In genomic region chr19:36828322-36828721, GRCm38 (mm10) we compare ENCODE assay signal across 13 mouse cellular contexts. TPM values are rescaled to one million over a fixed set of nuclear protein-coding genes. Genes with fewer than 3 reads are reported as not detected.
DNase-seq lines count a peak whose midpoint lies in the region; ATAC-seq and TF ChIP-seq lines count a peak whose summit lies in the region.
"Had no signal": no experiment of that assay in that cellular context is flagged by ENCODE, and none has a peak within 500 bp of the region (broad histone marks: within the 10 kb centered on the region; RNA-seq: fewer than 3 reads in every experiment).

No protein-coding gene starts in this region.

- no peak for TF ChIP-seq POLR2A in kidney, adult 2 months (IDR thresholded peaks at IDR 0.05; ENCODE audit: low read depth, low read length)

- H3K4me3 ChIP-seq in lung, embryonic 14.5 days (ENCODE audit: low read depth, low read length) = no peak overlapping the region
- no peak overlapping the region for H3K4me3 ChIP-seq in kidney, adult 2 months (ENCODE audit: insufficient read depth, low read depth, low read length)
- H3K4me3 ChIP-seq in stomach, postnatal 0 days (ENCODE audit: low read depth, low read length) = no peak overlapping the region
- H3K4me3 ChIP-seq: embryonic facial prominence, embryonic 12.5 days; liver, embryonic 15.5 days; neural tube, embryonic 12.5 days had no signal

- no peak overlapping the region for H3K9ac ChIP-seq in lung, embryonic 14.5 days
- H3K9ac ChIP-seq in stomach, postnatal 0 days (ENCODE audit: low read length) = no peak overlapping the region
- H3K9ac ChIP-seq: embryonic facial prominence, embryonic 12.5 days; liver, embryonic 15.5 days; neural tube, embryonic 12.5 days had no signal

- no peak for ATAC-seq in lung, embryonic 14.5 days (ENCODE audit: insufficient read depth)
- ATAC-seq in stomach, postnatal 0 days (ENCODE audit: low FRiP score, low TSS enrichment) = peak; percentile 35; the same call in 1 of the 2 replicates
- no peak for ATAC-seq in frontal cortex, adult (ENCODE audit: low TSS enrichment)
- ATAC-seq: forebrain, embryonic 14.5 days had no signal

- DNase-seq in heart, adult 11 months = peak; percentile 75
- DNase-seq in heart, postnatal 36 days = no peak
- DNase-seq in lung, embryonic 14.5 days = no peak
- DNase-seq in lung, postnatal 14 days = no peak
- DNase-seq in kidney, adult 2 months = peak; percentile 89
- no peak for DNase-seq in stomach, postnatal 0 days (ENCODE audit: low spot score)
- no peak for DNase-seq in embryo, embryonic 11 days
- DNase-seq: gastrocnemius, postnatal 10 days had no signal

- H3K36me3 ChIP-seq in lung, embryonic 14.5 days (ENCODE audit: insufficient read depth) = no peaks in the 10 kb centered on the region
- H3K36me3 ChIP-seq in kidney, adult 2 months (ENCODE audit: control insufficient read depth, insufficient read depth, low read length) = no peaks in the 10 kb centered on the region
- no peaks in the 10 kb centered on the region for H3K36me3 ChIP-seq in stomach, postnatal 0 days (ENCODE audit: control insufficient read depth, insufficient read depth, low read length)
- H3K36me3 ChIP-seq: embryonic facial prominence, embryonic 12.5 days; liver, embryonic 15.5 days; neural tube, embryonic 12.5 days had no signal

- H3K4me1 ChIP-seq in lung, embryonic 14.5 days (ENCODE audit: insufficient read depth) = no peaks in the 10 kb centered on the region
- H3K4me1 ChIP-seq in kidney, adult 2 months (ENCODE audit: control insufficient read depth, insufficient read depth, low read length) = peaks cover 12% of the 10 kb centered on the region; the same call in 1 of the 2 replicates
- no peaks in the 10 kb centered on the region for H3K4me1 ChIP-seq in stomach, postnatal 0 days (replicated peaks; ENCODE audit: control insufficient read depth, insufficient read depth)
- H3K4me1 ChIP-seq: embryonic facial prominence, embryonic 12.5 days had no signal

- H3K4me2 ChIP-seq in lung, embryonic 14.5 days = no peak overlapping the region
- H3K4me2 ChIP-seq in stomach, postnatal 0 days (replicated peaks; ENCODE audit: low read depth) = no peak overlapping the region
- H3K4me2 ChIP-seq: embryonic facial prominence, embryonic 12.5 days; liver, embryonic 15.5 days; neural tube, embryonic 12.5 days had no signal

- no peak overlapping the region for H3K27ac ChIP-seq in lung, embryonic 14.5 days (ENCODE audit: low read depth)
- H3K27ac ChIP-seq in kidney, adult 2 months (ENCODE audit: insufficient read depth, low read depth, low read length) = no peak overlapping the region
- no peak overlapping the region for H3K27ac ChIP-seq in stomach, postnatal 0 days (replicated peaks)
- H3K27ac ChIP-seq: embryonic facial prominence, embryonic 12.5 days; liver, embryonic 15.5 days; neural tube, embryonic 12.5 days had no signal

- no peak for TF ChIP-seq EP300 in stomach, postnatal 0 days (optimal IDR thresholded peaks at IDR 0.05)

- intact Hi-C loops in heart, postnatal 36 days (cut with DNase I) = no loop called here

- TF ChIP-seq CTCF in lung, embryonic 14.5 days (IDR thresholded peaks at IDR 0.05; ENCODE audit: low read depth) = peak; percentile 43
- peak; percentile 58 for TF ChIP-seq CTCF in kidney, adult 2 months (conservative IDR thresholded peaks at IDR 0.05; ENCODE audit: insufficient read depth, insufficient read length, low read depth, low read length)
- TF ChIP-seq CTCF in stomach, postnatal 0 days (IDR thresholded peaks at IDR 0.05; ENCODE audit: low read depth) = peak; percentile 49

- no peaks in the 10 kb centered on the region for H3K9me3 ChIP-seq in lung, embryonic 14.5 days (ENCODE audit: low read depth, low read length)
- H3K9me3 ChIP-seq in stomach, postnatal 0 days (ENCODE audit: control insufficient read depth, low read length) = no peaks in the 10 kb centered on the region
- H3K9me3 ChIP-seq: embryonic facial prominence, embryonic 12.5 days; liver, embryonic 15.5 days; neural tube, embryonic 12.5 days had no signal

- H3K27me3 ChIP-seq in lung, embryonic 14.5 days (ENCODE audit: insufficient read depth, low read length) = no peaks in the 10 kb centered on the region
- no peaks in the 10 kb centered on the region for H3K27me3 ChIP-seq in kidney, adult 2 months (replicated peaks; ENCODE audit: control insufficient read depth, insufficient read depth, low read length)
- H3K27me3 ChIP-seq in stomach, postnatal 0 days (ENCODE audit: control insufficient read depth, insufficient read depth, low read length) = no peaks in the 10 kb centered on the region
- H3K27me3 ChIP-seq: embryonic facial prominence, embryonic 12.5 days; liver, embryonic 15.5 days had no signal

- WGBS in lung, embryonic 14.5 days = 65% methylated on average over 8 of the region's 8 CpGs
- WGBS in kidney, adult 2 months = 45% methylated on average over 8 of the region's 8 CpGs
- WGBS in stomach, postnatal 0 days = 68% methylated on average over 8 of the region's 8 CpGs

RNA-seq across cellular contexts. Expression of gene Tnks2, which starts 5.7 kb away (rescaled TPM):
- 10 to 100 TPM; 79.1 to 83.4 TPM for total RNA-seq in heart, postnatal 36 days (2021)
- 81.7 and 87.2 TPM in 2 replicates for polyA plus RNA-seq in lung, embryonic 14.5 days (2014; fragmentation: Nextera tagmentation; extraction: Ambion mirVana)
- 19.2 and 24.8 TPM in 2 replicates for polyA plus RNA-seq in kidney, adult 2 months (2012; rRNA removed)
- polyA plus RNA-seq in stomach, postnatal 0 days (2015; fragmentation: Nextera tagmentation; extraction: Ambion mirVana) = 13.9 and 15.8 TPM in 2 replicates

Comparison
In these comparisons a context has a peak if more than half of its experiments do, and no peak if none do; other contexts are left out.
1. DNase-seq: peak in heart, adult 11 months (single experiment) and kidney, adult 2 months (single experiment); none in heart, postnatal 36 days (0 of 2), lung, embryonic 14.5 days (single experiment), lung, postnatal 14 days (single experiment), stomach, postnatal 0 days (single experiment) and embryo, embryonic 11 days (single experiment).
2. Peak in every context shown above with its lines, with median percentiles within 50 percentile points of each other: CTCF ChIP-seq.